ENCODE assay signal across 24 mouse cellular contexts in genomic region chr7:19427999-19428650, GRCm38 (mm10). TPM values are rescaled to one million over a fixed set of nuclear protein-coding genes. Genes with fewer than 3 reads are reported as not detected.
A peak's percentile ranks its signal among the peaks of the same experiment; 100 is the strongest.
DNase-seq lines count a peak whose midpoint lies in the region; ATAC-seq and TF ChIP-seq lines count a peak whose summit lies in the region.
"Had no signal": no experiment of that assay in that cellular context is flagged by ENCODE, and none has a peak within 500 bp of the region (broad histone marks: within the 10 kb centered on the region; RNA-seq: fewer than 3 reads in every experiment).

No protein-coding gene starts in this region.

- no peak overlapping the region; the same call in 1 of the 2 replicates for H3K27ac ChIP-seq in left cerebral cortex, adult 2 months
- peak overlapping the region; percentile 48 for H3K27ac ChIP-seq in bone marrow, adult 2 months (ENCODE audit: control insufficient read depth, insufficient read depth, low read depth, low read length, poor library complexity)
- H3K27ac ChIP-seq in thymus, adult 2 months (ENCODE audit: control insufficient read depth, insufficient read depth, low read length) = no peak overlapping the region
- no peak overlapping the region; the same call in 1 of the 2 replicates for H3K27ac ChIP-seq in forebrain, embryonic 16.5 days (ENCODE audit: low read length)
- H3K27ac ChIP-seq: embryonic facial prominence, embryonic 10.5 days; embryonic facial prominence, embryonic 12.5 days; forebrain, embryonic 13.5 days; forebrain, embryonic 15.5 days had no signal

- H3K27me3 ChIP-seq in E14TG2a.4 (ENCODE audit: insufficient read depth, low read length) = peaks cover 36% of the 10 kb centered on the region
- no peaks in the 10 kb centered on the region for H3K27me3 ChIP-seq in thymus, adult 2 months (ENCODE audit: control insufficient read depth, insufficient read depth, low read length)
- H3K27me3 ChIP-seq in forebrain, embryonic 16.5 days (replicated peaks; ENCODE audit: control insufficient read depth, insufficient read depth, low read length) = no peaks in the 10 kb centered on the region
- H3K27me3 ChIP-seq: CH12.LX; embryonic facial prominence, embryonic 12.5 days; forebrain, embryonic 15.5 days had no signal

- H3K9me3 ChIP-seq in E14TG2a.4 (ENCODE audit: low read length) = peaks cover 5% of the 10 kb centered on the region
- 0 out of 2 replicates have a peak, but pooled peaks cover 2% of the 10 kb centered on the region for H3K9me3 ChIP-seq in forebrain, embryonic 16.5 days (ENCODE audit: control insufficient read depth, low read length)
- H3K9me3 ChIP-seq: embryonic facial prominence, embryonic 12.5 days; forebrain, embryonic 13.5 days; forebrain, embryonic 15.5 days had no signal

- H3K4me3 ChIP-seq in left cerebral cortex, adult 2 months = no peak overlapping the region
- peak overlapping the region; percentile 74 for H3K4me3 ChIP-seq in E14TG2a.4 (replicated peaks; ENCODE audit: low read length)
- no peak overlapping the region for H3K4me3 ChIP-seq in bone marrow, adult 2 months (replicated peaks; ENCODE audit: control insufficient read depth, low read depth, low read length)
- no peak overlapping the region for H3K4me3 ChIP-seq in thymus, adult 2 months (ENCODE audit: control insufficient read depth, insufficient read depth, low read length)
- no peak overlapping the region for H3K4me3 ChIP-seq in forebrain, embryonic 16.5 days (replicated peaks; ENCODE audit: low read length)
- H3K4me3 ChIP-seq: embryonic facial prominence, embryonic 10.5 days; embryonic facial prominence, embryonic 12.5 days; forebrain, embryonic 13.5 days; forebrain, embryonic 15.5 days had no signal

- WGBS in bone marrow, adult 2 months = 84% methylated on average over 15 of the region's 15 CpGs
- WGBS in thymus, adult 2 months = 94% methylated on average over 15 of the region's 15 CpGs
- 68% methylated on average over 15 of the region's 15 CpGs for WGBS in forebrain, embryonic 16.5 days

- DNase-seq in left cerebral cortex, postnatal 4 days = peak; percentile 38
- DNase-seq in left cerebral cortex, adult 2 months (ENCODE audit: extremely low spot score in 1 of 2, low spot score in 2 of 2) = no peak
- DNase-seq in B cell, adult 2 months = peak; percentile 23 to 35
- no peak for DNase-seq in ovary, postnatal 14 days (ENCODE audit: low spot score)
- no peak for DNase-seq in thymus, adult 2 months
- DNase-seq: adrenal gland, adult 2 months; adrenal gland, postnatal 10 days; adrenal gland, postnatal 25 days; cerebellum, adult 11-12 months; cerebellum, adult 2 months; cerebellum, adult 9-10 months; cerebellum, postnatal 14 days had no signal

- H3K36me3 ChIP-seq in E14TG2a.4 (ENCODE audit: insufficient read depth, low read length) = peaks cover 46% of the 10 kb centered on the region
- H3K36me3 ChIP-seq in thymus, adult 2 months (ENCODE audit: control insufficient read depth, insufficient read depth, low read length) = peaks cover 36% of the 10 kb centered on the region
- peaks cover 51% of the 10 kb centered on the region for H3K36me3 ChIP-seq in forebrain, embryonic 16.5 days (ENCODE audit: control insufficient read depth, insufficient read depth)

- H3K9ac ChIP-seq in forebrain, embryonic 16.5 days (replicated peaks; ENCODE audit: low read depth, low read length) = no peak overlapping the region
- H3K9ac ChIP-seq: embryonic facial prominence, embryonic 12.5 days; forebrain, embryonic 13.5 days; forebrain, embryonic 15.5 days had no signal

- ATAC-seq in forebrain, embryonic 16.5 days = no peak
- ATAC-seq: CD4-positive, CD25-positive, alpha-beta regulatory T cell, adult 4 months; forebrain, embryonic 13.5 days; forebrain, embryonic 15.5 days had no signal

- no peak for TF ChIP-seq CTCF in left cerebral cortex, adult 2 months (IDR thresholded peaks at IDR 0.05)
- no peak for TF ChIP-seq CTCF in E14TG2a.4 (conservative IDR thresholded peaks at IDR 0.05; ENCODE audit: low read length)
- TF ChIP-seq CTCF in bone marrow, adult 2 months (IDR thresholded peaks at IDR 0.05; ENCODE audit: control insufficient read depth, insufficient read depth, low read length) = no peak
- no peak for TF ChIP-seq CTCF in thymus, adult 2 months (IDR thresholded peaks at IDR 0.05; ENCODE audit: borderline replicate concordance, control insufficient read depth, extremely low read depth, insufficient read depth, low read length, poor library complexity)

- intact Hi-C loops in left cerebral cortex, postnatal 4 days (cut with DNase I) = no loop called here
- intact Hi-C loops in left cerebral cortex, adult 2 months (cut with DNase I) = no loop called here

- peaks cover 59% of the 10 kb centered on the region for H3K4me1 ChIP-seq in E14TG2a.4 (replicated peaks; ENCODE audit: low read depth, low read length)
- no peaks in the 10 kb centered on the region; the same call in 1 of the 2 replicates for H3K4me1 ChIP-seq in bone marrow, adult 2 months (ENCODE audit: control insufficient read depth, insufficient read depth, low read length)
- no peaks in the 10 kb centered on the region for H3K4me1 ChIP-seq in thymus, adult 2 months (replicated peaks; ENCODE audit: control insufficient read depth, insufficient read depth, low read length)
- no peaks in the 10 kb centered on the region for H3K4me1 ChIP-seq in forebrain, embryonic 16.5 days (replicated peaks; ENCODE audit: control insufficient read depth, insufficient read depth, low read length)
- H3K4me1 ChIP-seq: embryonic facial prominence, embryonic 10.5 days; embryonic facial prominence, embryonic 12.5 days; forebrain, embryonic 13.5 days; forebrain, embryonic 15.5 days had no signal

- TF ChIP-seq POLR2A in bone marrow, adult 2 months (IDR thresholded peaks at IDR 0.05; ENCODE audit: borderline replicate concordance, control insufficient read depth, low read depth, low read length) = no peak
- no peak for TF ChIP-seq POLR2A in thymus, adult 2 months (IDR thresholded peaks at IDR 0.05; ENCODE audit: control insufficient read depth, extremely low read depth, insufficient read depth, low read length, poor library complexity)

- no peak overlapping the region for H3K4me2 ChIP-seq in forebrain, embryonic 16.5 days (ENCODE audit: low read length)
- H3K4me2 ChIP-seq: embryonic facial prominence, embryonic 12.5 days; forebrain, embryonic 13.5 days; forebrain, embryonic 15.5 days had no signal

RNA-seq across cellular contexts. Expression of gene Ckm, which starts 23.5 kb away (rescaled TPM):
- total RNA-seq in left cerebral cortex, postnatal 4 days (2021) = not detected
- not detected for total RNA-seq in left cerebral cortex, adult 2 months (2021)
- 25.1 and 31.8 TPM in 2 replicates for polyA plus RNA-seq in bone marrow, adult 2 months (2011; ENCODE audit: insufficient read depth, insufficient read length, low replicate concordance, missing spikeins)
- 19.3 and 332 TPM in 2 replicates for polyA plus RNA-seq in thymus, adult 2 months (2012; rRNA removed)
- polyA plus RNA-seq in forebrain, embryonic 16.5 days (2015; fragmentation: Nextera tagmentation; extraction: Ambion mirVana) = 0.22 and 0.66 TPM in 2 replicates
- total RNA-seq: adrenal gland, adult 2 months; adrenal gland, postnatal 25 days had no signal
- polyA plus RNA-seq: CD4-positive, CD25-positive, alpha-beta regulatory T cell, adult 4 months; cortical plate, adult 2 months; embryonic facial prominence, embryonic 10.5 days; forebrain, embryonic 11.5 days; forebrain, embryonic 13.5 days; G1E had no signal

RNA-seq across cellular contexts. Expression of gene Klc3, which starts 24.2 kb away (rescaled TPM):
- total RNA-seq in left cerebral cortex, postnatal 4 days (2021) = 1 to 10 TPM; 1.2 to 1.3 TPM
- total RNA-seq in left cerebral cortex, adult 2 months (2021) = 1 to 10 TPM; 2.4 to 4.1 TPM
- polyA plus RNA-seq in bone marrow, adult 2 months (2011; ENCODE audit: insufficient read depth, insufficient read length, low replicate concordance, missing spikeins) = 1.6 and 1.9 TPM in 2 replicates
- 73.1 and 87.0 TPM in 2 replicates for polyA plus RNA-seq in thymus, adult 2 months (2012; rRNA removed)
- polyA plus RNA-seq in forebrain, embryonic 16.5 days (2015; fragmentation: Nextera tagmentation; extraction: Ambion mirVana) = 2.2 and 2.5 TPM in 2 replicates

RNA-seq across cellular contexts. Expression of gene Mark4, which starts 30.5 kb away (rescaled TPM):
- total RNA-seq in left cerebral cortex, postnatal 4 days (2021) = 100 to 1,000 TPM; 118 to 119 TPM
- total RNA-seq in left cerebral cortex, adult 2 months (2021) = 10 to 100 TPM; 79.1 to 79.5 TPM
- 10.1 and 14.6 TPM in 2 replicates for polyA plus RNA-seq in bone marrow, adult 2 months (2011; ENCODE audit: insufficient read depth, insufficient read length, low replicate concordance, missing spikeins)
- 36.3 and 48.8 TPM in 2 replicates for polyA plus RNA-seq in thymus, adult 2 months (2012; rRNA removed)
- polyA plus RNA-seq in forebrain, embryonic 16.5 days (2015; fragmentation: Nextera tagmentation; extraction: Ambion mirVana) = 13.8 and 17.5 TPM in 2 replicates

RNA-seq across cellular contexts. Expression of gene Exoc3l2, which starts 35.0 kb away (rescaled TPM):
- total RNA-seq in left cerebral cortex, postnatal 4 days (2021) = under 1 TPM; 0.42 to 0.46 TPM
- total RNA-seq in left cerebral cortex, adult 2 months (2021) = under 1 TPM; 0.26 to 0.36 TPM
- polyA plus RNA-seq in bone marrow, adult 2 months (2011; ENCODE audit: insufficient read depth, insufficient read length, low replicate concordance, missing spikeins) = 4.2 and 10.3 TPM in 2 replicates
- 0.94 and 1.0 TPM in 2 replicates for polyA plus RNA-seq in thymus, adult 2 months (2012; rRNA removed)
- 0.11 and 0.19 TPM in 2 replicates for polyA plus RNA-seq in forebrain, embryonic 16.5 days (2015; fragmentation: Nextera tagmentation; extraction: Ambion mirVana)
- total RNA-seq: G1E had no signal
- polyA plus RNA-seq: CD4-positive, CD25-positive, alpha-beta regulatory T cell, adult 4 months had no signal

RNA-seq across cellular contexts. Expression of gene Ercc2, which starts 46.3 kb away (rescaled TPM):
- total RNA-seq in left cerebral cortex, postnatal 4 days (2021) = 10 to 100 TPM; 46.1 to 62.8 TPM
- 10 to 100 TPM; 37.2 TPM for total RNA-seq in left cerebral cortex, adult 2 months (2021)
- 17.9 and 31.9 TPM in 2 replicates for polyA plus RNA-seq in bone marrow, adult 2 months (2011; ENCODE audit: insufficient read depth, insufficient read length, low replicate concordance, missing spikeins)
- polyA plus RNA-seq in thymus, adult 2 months (2012; rRNA removed) = 134 and 137 TPM in 2 replicates
- 25.3 and 28.5 TPM in 2 replicates for polyA plus RNA-seq in forebrain, embryonic 16.5 days (2015; fragmentation: Nextera tagmentation; extraction: Ambion mirVana)

Comparison
In these comparisons a context has a peak if more than half of its experiments do, and no peak if none do; other contexts are left out.
1. DNase-seq: peak in left cerebral cortex, postnatal 4 days (single experiment) and B cell, adult 2 months (2 of 2); none in left cerebral cortex, adult 2 months (0 of 2), ovary, postnatal 14 days (single experiment) and thymus, adult 2 months (single experiment).
2. RNA of gene Ckm, which starts 23.5 kb away (polyA plus RNA-seq): 19.3 to 332 TPM in thymus, adult 2 months and 25.1 to 31.8 TPM in bone marrow, adult 2 months; 0.22 to 0.66 TPM in forebrain, embryonic 16.5 days; every median in the first group is over 10 times any median in the second.
3. RNA of gene Klc3, which starts 24.2 kb away (polyA plus RNA-seq): 73.1 to 87.0 TPM in thymus, adult 2 months; 2.2 to 2.5 TPM in forebrain, embryonic 16.5 days and 1.6 to 1.9 TPM in bone marrow, adult 2 months; every median in the first group is over 10 times any median in the second.